Mouse (Mus musculus) urinary bladder, adult 2 months (tissue): ENCODE results near the gene Cngb1. TPM values are rescaled to one million over a fixed set of nuclear protein-coding genes. Genes with fewer than 3 reads are reported as not detected.
"Not testable (repeated sequence)": the region's sequence is repeated elsewhere in the genome, so short reads cannot be mapped to it uniquely, and the experiment has no call there.

ENCODE experiments used
- DNase-seq: peaks from one replicate; pipeline ENCODE4 v3.0.0; 2022; ENCODE audit warnings: low spot score
- polyA plus RNA-seq: library from polyadenylated mRNA; depleted of rRNA; stranded (reverse); fragments of >200 nt; gene quantifications from 2 replicates; pipeline ENCODE4 v1.2.3, GENCODE M21; 2012

Cngb1 gene
- polyA plus RNA-seq, 1 experiment, result 1.5 TPM

DNA sequence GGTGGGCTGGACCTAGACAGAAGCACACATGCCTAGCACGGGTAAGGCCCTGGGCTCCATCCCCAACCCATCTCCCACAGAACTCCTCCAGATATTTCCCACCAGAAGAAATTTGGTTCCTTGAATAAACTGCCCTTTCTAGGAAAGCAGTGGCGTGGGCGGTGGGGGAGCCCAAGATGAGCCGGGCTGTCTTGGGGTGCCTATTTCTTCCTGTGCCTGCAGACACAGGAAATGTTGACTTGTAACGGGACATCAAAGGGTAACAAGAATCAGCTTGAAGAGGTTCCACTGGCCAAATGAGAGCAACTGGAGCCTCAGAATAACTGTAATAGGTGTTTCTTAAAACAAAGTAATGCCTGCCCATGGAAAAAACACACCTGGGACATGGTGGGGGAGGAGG lies 59.1 kb downstream of the Cngb1 start:
- no peak for DNase-seq

DNA sequence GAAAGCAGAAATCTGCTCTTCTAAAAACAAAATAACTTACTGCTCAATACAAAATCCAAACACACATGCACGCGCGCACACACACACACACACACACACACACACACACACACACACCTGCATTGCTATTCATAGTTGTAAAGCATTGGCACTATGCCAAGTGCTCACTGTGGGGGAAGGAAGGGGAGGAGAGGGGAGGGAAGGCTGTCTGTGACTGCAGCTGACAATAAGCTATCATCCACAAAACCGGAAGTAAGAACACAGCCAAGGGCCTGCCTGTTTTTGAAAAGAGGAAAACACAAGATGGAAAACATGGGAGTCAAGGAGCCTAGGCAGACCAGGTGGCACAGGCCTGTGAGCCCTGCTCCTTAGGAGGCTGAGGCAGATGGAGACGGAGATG lies 61.2 kb downstream of the Cngb1 start:
- no peak for DNase-seq

DNA sequence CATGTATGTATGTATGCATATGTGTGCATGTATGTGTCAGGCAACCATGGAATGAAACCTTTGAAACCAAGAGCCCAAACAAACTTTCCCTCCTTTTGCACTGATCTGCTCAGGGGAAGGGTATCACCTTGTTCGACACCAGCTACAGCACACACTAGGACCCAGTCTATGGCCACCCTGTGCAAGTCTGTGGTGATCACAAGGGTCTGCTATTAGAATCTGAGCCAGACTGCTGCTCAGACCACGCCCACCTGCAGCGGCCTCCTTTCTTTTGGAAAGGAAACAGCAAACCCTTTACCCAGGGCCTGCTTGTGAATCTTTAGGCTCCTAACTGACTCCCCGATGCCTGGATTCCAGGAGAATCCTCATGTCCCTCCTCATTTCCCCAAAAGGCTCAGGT lies 62.5 kb downstream of the Cngb1 start:
- DNase-seq, result no peak

DNA sequence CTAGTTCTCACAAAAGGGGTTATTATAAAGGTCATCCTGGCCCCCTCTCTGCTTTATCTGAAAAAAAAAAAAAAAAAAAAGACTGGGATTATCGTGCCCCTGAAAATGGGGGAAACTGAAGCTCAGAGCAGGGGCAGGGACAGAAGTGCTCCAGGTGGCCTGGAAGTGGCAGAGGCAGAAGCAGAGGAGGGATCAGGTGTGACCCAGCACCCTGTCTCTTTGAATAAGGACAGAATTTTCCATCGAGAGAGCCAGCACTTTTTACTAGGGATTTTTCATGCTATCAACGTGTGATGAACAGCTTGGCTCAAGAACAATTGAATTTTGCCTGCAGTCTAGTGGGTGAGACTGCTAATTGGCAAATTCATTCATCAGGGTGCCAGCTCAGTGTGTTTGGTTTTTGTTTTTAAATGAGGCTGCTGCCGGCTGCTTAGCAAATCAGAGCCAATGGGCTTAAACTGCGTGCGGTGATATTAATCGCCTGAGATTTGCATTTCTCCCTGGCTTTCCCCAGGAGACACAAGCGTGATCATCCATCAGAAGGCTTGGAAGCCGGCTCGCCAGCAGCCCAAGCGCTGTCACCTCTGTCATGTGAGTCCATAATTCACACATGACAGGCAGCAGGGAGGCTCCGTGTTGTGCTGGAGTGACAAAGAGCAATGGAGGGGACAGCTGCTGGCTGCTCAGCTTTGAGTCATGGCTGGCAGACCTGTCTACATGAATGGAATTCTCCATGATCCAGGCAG lies 63.4 kb downstream of the Cngb1 start:
- DNase-seq, result no peak

DNA sequence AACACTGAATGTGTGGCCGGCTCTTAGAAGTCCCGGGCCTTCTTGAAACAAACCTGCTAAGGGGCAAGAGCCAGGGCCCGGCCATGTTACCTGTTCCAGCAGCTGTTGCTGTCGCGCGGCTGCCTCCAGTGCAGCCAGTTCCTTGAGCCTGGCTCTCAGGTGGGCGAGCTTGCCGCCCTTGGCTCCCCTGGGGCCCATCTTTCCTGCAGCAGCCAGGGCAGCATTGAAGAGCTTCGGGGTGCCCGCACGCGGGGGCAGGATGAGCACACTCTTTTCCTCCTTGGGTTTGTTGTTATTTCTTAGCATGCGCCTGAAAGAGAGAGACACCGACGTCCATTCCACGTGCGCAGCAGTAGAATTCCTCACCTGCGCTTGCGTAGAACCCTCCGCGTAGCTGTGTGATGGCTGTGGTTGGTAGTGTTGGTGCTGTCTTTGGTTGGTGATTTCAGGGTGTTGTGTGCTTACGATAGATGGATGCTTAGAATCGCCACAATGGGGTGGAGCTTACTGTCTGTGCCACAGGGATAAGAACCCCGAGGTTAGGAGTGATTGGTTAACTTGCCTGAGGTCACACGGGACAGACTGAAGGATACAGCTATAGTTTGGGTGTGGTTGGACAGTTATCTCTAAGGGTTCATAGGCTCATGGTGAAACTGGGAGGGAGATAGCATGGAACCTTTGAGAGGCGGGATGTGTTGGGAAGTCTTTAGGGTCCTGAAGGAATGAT lies 64.1 kb downstream of the Cngb1 start:
- no peak for DNase-seq

DNA sequence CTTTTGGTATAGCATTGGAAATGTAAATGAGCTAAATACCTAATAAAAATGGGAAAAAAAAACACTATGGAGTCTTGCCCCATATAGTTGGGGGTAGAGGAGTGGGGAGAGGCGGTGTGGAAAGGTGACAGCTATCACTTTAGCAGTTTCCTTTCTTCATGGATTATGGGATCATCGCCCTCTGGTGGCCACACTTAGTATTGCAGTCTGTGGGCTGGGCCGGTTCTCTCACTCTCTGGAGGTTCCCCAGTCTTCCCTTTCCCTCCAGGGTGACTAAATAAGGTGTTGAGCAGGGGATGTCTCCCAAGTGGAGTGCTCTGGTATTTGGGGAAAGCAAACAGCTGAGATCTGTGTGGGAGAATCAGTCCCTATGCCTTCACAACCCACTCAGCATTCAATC lies 70.7 kb downstream of the Cngb1 start:
- peak; percentile 66 for DNase-seq

DNA sequence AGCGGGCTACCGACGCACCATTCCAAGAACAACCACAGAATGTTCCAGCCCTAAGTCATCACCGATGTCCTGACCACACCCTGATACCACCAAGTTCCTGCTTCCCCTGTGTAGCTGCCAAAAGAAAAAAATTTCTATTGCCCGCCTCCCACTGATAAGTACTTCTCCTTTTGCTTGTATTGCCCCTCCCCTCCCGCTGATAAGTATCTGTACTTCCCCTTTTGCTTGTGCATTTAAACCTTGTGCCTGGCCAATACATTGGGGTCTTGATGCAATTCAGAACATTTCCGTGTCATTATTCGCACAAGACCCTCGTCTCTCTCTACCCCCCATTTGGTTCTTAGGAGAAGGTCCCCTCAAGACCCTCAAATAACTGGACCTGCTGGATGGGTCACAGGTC lies 76.3 kb downstream of the Cngb1 start:
- DNase-seq, result not testable (repeated sequence)

DNA sequence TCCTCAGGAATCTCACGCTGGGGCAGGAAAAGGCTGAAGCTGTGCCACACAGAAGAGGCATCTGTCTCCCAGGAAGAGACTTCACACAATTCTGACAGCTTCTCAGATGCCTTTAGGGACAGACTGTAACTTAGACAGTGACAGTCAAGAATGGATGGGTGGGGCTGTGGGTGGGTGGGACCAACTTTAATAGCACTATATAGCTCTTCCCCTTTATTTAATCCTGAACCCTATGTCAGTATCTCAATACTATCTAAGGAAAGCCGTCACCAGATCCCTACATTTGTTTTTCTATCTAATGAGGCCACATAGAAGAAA lies 79.3 kb downstream of the Cngb1 start:
- no peak for DNase-seq

DNA sequence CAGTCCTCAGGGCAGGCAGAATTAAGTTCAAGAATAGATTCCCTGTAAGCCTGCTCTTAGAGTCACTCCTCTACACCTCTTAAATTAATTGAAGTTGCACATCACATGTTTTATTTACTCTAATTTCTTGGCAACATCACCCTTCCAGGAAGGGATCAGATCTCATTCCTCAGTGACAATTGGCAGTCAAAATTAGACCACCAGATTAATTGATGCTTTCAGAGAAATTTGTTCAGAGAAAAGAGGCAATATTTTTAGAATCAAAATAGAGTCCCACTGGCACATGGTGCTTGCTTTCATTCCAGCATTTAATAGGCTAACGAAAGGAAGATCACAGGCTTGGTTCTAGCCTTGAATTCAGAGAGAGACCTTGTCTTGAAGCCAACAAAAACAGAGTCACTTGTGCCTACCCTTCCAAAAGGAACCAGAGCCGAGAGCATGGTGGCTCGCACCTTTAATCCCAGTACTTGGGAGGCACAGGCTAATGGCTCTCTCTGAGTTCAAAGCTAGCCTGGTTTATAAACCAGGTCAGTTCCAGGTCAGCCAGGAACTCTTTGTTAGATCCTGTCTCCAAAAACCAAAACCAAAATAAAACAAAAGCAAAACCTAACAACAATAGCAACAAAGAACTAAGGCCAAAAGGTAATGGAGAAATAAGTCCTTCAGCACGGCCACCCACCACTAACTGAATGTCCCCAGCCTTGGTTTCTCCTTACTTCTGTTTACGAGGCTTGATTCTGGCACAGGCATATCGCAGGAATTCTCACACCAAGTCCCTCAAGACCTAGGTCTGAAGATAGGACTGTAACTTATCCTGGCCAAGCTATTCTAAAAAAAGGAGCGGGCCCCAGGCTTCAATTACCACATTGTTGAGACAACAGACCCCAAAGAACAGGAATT lies 79.9 kb downstream of the Cngb1 start:
- no peak for DNase-seq

DNA sequence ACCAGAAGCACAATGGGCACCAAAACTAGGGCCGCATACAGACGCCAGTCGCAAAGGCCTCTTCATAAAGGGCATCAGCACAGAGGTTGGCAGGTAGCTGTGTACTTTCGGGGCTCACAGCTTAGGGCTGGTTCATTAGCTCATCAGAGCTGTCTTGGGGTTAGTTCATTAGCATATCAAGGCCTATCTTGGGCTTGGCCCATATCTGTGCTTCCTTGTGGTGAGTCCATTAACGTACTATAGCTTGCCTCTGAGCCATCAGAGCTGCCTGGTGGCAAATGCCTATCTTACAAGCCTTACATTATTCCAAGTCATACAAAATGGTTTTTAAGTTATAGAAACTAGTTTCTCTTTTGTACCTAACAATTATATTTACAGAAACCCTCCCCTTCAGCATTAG lies 82.4 kb downstream of the Cngb1 start:
- no peak for DNase-seq

DNA sequence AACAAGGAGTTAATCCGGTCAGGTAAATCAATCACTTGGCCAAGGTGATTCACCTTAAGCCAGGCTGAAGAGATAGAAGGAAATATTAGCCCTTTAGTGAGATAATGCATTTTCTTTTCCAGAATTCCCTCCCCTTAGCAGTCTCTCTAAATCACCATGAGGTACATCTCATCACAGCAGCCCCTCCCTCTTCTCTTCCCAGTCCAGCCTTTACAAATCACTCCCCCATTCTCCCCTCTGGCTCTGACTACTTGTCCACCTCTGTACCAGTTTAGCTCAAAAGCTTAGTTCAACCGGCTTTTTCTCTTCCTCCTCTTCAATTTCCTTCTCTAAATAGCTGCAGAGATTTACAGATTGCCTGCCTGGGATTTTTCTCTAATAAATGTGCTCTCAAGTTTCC lies 85.3 kb downstream of the Cngb1 start:
- DNase-seq, result no peak

DNA sequence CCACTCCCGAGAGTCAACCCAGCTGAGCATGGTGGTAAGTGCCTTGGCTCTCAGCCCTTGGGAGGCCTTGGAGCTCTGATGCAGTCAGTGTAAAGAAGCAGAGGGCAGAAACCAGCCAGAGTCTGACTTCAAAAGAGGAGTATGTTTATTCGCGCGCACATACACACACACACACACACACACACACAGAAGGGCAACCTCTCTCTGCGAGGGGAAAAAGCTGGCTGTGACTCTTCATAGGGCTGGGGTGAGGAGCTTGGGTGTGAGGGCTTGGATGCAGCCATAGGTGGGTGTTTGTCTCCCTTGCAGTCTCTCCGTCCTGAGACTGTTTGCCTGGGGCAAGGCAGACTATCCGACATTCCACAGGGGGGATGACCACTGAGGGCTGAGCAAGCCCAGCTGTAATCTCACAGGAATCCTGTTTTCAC lies 85.8 kb downstream of the Cngb1 start:
- no peak for DNase-seq

DNA sequence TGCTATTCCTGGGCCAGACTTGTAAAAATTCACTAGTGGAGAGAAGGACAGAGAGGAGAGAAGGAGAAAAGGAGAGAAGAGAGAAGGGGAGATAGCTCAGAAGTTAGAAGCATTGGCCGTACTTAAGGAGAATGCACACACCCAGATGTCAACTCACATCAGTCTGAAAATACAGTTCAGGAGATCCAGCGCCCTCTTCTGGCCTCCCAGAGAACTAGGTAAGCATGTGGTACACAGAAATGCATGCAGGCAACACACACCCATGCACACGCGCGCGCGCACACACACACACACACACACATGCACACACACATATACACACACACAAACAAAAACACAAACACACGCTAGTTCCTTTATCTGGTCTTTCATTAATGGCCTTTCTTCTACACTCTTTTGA lies 86.8 kb downstream of the Cngb1 start:
- DNase-seq, result no peak

DNA sequence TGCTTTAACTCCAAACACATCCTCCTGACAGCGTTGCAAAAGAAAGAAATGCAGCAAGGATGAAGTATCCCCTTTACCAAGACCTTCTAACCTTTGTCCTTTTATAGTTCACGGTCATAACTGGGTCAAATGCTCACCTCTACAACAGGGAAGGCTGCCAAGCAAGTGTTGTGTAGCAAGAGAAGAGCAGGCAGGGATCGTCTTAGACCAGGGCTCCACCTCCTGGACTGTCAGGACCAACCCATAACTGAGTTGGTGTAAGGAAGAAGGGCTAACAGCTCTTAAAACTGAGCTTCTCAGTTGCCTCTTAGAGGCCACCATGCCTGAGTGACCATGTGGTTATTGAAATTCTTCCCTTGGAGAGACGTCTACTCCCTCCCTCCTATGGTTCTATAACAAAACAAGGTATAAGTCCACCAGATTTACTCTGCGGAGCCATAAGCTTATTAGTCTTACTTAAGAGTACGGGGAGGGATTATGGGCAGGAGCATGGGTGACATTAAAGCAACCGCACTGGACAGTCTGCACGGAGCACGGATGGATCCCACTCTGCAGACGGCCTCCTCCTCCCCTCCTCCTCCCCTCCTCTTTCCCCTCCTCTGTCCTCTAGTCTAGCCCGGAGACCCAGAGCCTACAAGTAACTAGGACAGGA lies 90.5 kb downstream of the Cngb1 start:
- DNase-seq, result no peak

DNA sequence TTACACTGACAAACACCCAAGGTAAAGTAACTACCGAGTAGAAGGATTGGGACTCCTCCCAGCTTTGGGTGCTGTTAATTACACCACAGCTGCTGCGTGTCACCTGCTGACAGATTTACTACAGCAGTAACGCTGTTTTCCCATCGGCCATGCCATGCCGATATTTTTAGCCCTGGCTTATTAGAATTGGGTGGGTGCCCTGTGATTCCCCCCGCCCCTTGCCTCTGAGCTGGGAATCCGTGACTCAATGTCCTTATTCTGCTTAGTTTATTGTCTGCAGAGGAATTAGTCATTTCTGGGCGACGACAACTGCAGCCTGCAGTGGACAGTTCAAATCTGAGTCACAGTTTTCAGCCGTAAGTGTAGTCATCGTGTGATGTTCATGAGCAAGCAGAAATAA lies 96.5 kb downstream of the Cngb1 start:
- DNase-seq, result no peak

DNA sequence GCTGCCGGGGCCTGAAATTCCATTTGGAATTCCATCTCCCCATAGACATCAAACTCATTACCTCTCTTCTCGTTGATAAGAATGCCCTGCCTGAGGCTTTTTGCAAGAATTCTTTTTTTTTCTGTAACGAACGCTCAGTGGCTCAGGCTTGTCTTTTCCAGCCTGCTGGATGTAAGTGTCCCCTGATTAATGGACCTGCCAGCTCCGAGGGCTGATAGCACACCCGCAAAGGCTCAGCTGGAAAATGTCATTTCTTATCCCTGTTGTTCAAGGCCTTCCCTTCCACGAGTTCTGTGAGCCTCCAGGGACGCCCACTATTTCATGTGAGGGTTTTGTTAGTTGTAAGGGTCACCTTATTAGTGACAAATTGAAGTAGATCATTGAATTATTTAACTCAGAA lies 100.4 kb downstream of the Cngb1 start:
- DNase-seq, result no peak

DNA sequence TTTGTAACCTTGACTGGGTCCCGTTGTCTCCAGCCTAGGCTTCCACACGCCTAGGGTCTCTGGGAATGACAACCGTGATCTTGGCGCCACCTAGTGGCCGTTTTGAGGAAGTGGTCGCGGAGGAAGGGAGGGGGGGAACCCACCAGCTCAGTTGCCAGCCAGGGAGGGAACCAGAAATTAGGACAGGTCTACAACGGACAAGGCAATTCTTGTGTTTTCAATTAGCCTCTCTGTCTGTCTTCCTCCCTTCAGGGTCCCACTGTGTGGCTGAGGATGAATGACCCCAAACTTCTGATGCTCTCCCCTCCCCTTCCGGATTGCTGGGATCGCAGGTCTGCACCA lies 102.4 kb downstream of the Cngb1 start:
- DNase-seq, result peak; percentile 53

DNA sequence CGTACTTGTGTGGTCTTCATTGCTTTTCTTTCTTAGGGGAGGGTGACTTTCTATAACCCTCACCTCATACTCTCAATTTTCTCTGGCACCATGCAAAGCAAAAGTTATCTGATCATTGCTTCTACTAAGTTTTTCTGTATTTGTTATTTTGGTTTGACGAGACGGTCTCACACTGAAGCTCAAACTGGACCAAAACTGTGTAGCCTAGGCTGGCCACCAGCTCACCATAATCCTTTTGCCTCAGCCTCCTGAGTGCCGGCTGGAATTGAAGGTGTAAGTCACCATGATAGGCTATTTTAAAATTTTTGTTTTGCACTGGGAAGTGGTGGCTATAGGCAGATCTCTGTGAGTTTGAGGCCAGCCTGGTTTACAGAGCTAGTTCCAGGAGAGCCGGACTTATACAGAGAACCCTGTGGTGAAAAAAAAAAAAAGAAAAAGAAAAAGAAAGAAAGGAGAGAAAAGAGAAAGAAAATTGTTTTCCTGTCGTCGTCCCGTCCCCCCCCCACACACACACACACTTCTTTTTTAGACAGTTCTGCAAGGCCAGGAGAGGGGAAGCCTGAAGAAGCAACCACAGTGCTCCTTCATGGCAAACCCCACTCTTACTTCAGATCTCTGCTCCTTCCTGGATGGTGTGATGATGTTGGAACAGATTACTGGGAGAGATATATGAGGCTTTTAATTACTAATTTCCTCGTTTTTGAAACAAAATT lies 102.9 kb downstream of the Cngb1 start:
- DNase-seq, result no peak

DNA sequence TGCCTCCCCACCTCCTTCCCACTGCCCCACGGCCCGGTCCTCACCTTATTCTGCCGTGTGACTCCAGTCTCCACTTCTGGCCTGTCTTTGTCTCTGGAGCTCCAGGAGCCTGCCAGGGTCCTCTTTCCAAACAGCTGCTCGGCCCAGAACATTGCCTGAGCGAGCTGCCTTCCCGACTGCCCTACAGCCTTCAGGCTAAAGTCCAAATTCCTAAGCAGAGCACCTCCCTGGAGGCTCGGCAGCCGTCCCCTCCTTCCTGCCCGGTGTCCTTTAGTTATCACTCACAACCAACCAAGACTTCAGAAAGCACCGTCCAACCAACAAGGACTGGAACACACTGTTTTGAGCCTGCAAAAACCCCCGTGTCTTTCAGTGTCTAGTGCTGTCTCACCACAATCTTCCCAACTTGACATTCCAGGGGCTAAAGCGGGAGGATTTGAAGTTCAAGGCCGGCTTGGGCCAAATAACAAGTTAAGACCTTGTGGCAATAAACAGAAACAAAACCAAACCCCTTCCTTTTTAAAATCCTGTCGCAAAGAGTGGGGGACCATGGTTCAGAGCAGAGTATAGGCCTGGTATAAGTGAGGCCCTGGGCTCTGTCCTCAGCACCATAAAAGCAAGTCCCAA lies 103.6 kb downstream of the Cngb1 start, which contains the start of gene Kifc3:
Gene Kifc3 (minus strand): TSS at position 164 of the 627 bp plus-strand sequence.
- DNase-seq, result peak; percentile 29

DNA sequence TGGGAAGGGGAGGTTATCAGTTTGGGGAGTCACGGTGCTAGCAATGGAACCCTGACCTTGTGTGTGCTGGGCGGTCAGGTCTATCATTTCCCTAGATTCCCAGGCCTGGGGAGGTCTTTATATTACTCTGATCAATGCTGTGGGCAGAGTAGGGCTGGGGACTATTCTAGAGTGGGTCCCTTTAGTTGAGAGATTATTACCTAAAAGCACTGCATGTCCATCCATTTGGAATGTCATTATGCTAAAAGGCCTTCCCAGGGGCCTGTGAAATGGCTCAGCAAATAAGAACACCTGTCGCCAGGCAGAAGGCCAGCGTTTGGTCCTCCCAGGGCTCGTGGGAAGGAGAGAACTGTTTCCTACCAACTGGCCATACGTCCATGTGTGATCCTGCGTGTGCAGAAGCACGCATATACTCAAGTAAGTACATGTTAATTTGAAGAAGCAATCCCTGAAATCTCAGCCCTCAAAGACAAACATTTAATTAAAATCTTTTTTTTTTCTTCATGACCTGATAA lies 104.3 kb downstream of the Cngb1 start:
- DNase-seq, result no peak

DNA sequence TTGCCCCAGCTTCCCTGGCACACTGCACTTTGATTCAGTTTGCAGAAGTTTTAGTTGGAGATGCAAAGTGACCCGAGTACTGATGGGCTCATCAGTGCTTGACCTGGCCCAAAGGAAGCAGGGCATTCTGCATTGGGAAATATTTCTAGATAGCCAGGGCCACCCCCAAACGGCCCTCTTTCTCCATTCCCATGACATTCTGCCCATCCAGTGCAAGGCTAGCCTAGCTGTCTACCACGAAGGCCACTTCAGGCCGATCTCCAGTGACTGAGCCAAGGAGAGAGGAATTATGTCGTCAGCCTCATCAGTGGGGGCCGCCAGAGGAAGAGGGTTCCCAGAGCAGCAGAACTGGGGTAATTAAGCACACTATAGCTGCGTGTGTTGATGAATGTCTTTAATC lies 104.9 kb downstream of the Cngb1 start:
- DNase-seq, result no peak
